Mouse (Mus musculus): ENCODE measurements around the gene Hnrnpu. TPM values are rescaled to one million over a fixed set of nuclear protein-coding genes. Genes with fewer than 3 reads are reported as not detected.

Gene Hnrnpu
- polyA plus RNA-seq, 1 experiment from 2014 or later, result 455 TPM

- DNase-seq (ENCODE audit: low spot score), result peak; percentile 97
- Histone ChIP-seq H3K36me3 (replicated peaks) (peaks cover 51% of the 10 kb centered on the region), H3K4me1 (peaks cover 32% of the 10 kb centered on the region), H3K27ac (replicated peaks) (peak overlapping the region; percentile 100), H3K27me3 (replicated peaks; ENCODE audit: low read depth, poor library complexity, severe bottlenecking) (no peaks in the 10 kb centered on the region), H3K4me3 (peak overlapping the region; percentile 88), H3K9me3 (no peaks in the 10 kb centered on the region)
- WGBS, result under 1% methylated on average over 52 of the region's 53 CpGs
Measured at GRCm38 (mm10) chr1:178336289-178336775, 1.3 kb downstream of the Hnrnpu start.

- H3K27me3 ChIP-seq (replicated peaks; ENCODE audit: low read depth, poor library complexity, severe bottlenecking), result no peaks in the 10 kb centered on the region
- peaks cover 55% of the 10 kb centered on the region for H3K36me3 ChIP-seq (replicated peaks)
- H3K4me3 ChIP-seq, result peak overlapping the region; percentile 88
- H3K27ac ChIP-seq (replicated peaks), result peak overlapping the region; percentile 100
- DNase-seq (ENCODE audit: low spot score), result peak; percentile 14
- WGBS, result under 1% methylated on average over 16 of the region's 16 CpGs
- H3K4me1 ChIP-seq, result peaks cover 32% of the 10 kb centered on the region
- no peaks in the 10 kb centered on the region for H3K9me3 ChIP-seq
Measured at GRCm38 (mm10) chr1:178335860-178336261, 1.7 kb downstream of the Hnrnpu start.

- Histone ChIP-seq H3K4me3 (no peak overlapping the region), H3K9me3 (no peaks in the 10 kb centered on the region), H3K27ac (replicated peaks) (no peak overlapping the region), H3K36me3 (replicated peaks) (peaks cover 100% of the 10 kb centered on the region), H3K27me3 (replicated peaks; ENCODE audit: low read depth, poor library complexity, severe bottlenecking) (no peaks in the 10 kb centered on the region), H3K4me1 (peaks cover 24% of the 10 kb centered on the region)
- DNase-seq (ENCODE audit: low spot score), result no peak
- 85% methylated on average over 6 of the region's 6 CpGs for WGBS
Measured at GRCm38 (mm10) chr1:178329946-178330345, 7.7 kb downstream of the Hnrnpu start.

- Histone ChIP-seq H3K4me1 (peaks cover 15% of the 10 kb centered on the region), H3K27me3 (replicated peaks; ENCODE audit: low read depth, poor library complexity, severe bottlenecking) (no peaks in the 10 kb centered on the region), H3K36me3 (replicated peaks) (peaks cover 100% of the 10 kb centered on the region), H3K4me3 (no peak overlapping the region), H3K9me3 (no peaks in the 10 kb centered on the region), H3K27ac (replicated peaks) (no peak overlapping the region)
- no peak for DNase-seq (ENCODE audit: low spot score)
- WGBS, result 90% methylated on average over 5 of the region's 5 CpGs
Measured at GRCm38 (mm10) chr1:178329017-178329416, 8.6 kb downstream of the Hnrnpu start.

GRCm38 (mm10) chr1:178326950-178327349 is 10.6 kb downstream of the Hnrnpu start:
- H3K4me3 ChIP-seq, result no peak overlapping the region
- H3K36me3 ChIP-seq (replicated peaks), result peaks cover 100% of the 10 kb centered on the region
- no peak overlapping the region for H3K27ac ChIP-seq (replicated peaks)
- 94% methylated on average over 1 of the region's 1 CpGs for WGBS
- no peaks in the 10 kb centered on the region for H3K9me3 ChIP-seq
- no peak for DNase-seq (ENCODE audit: low spot score)
- H3K27me3 ChIP-seq (replicated peaks; ENCODE audit: low read depth, poor library complexity, severe bottlenecking), result no peaks in the 10 kb centered on the region
- 0 out of 2 replicates have a peak, but pooled peaks cover 7% of the 10 kb centered on the region for H3K4me1 ChIP-seq

- Histone ChIP-seq H3K27me3 (replicated peaks; ENCODE audit: low read depth, poor library complexity, severe bottlenecking) (no peaks in the 10 kb centered on the region), H3K4me3 (no peak overlapping the region), H3K4me1 (peaks cover 10% of the 10 kb centered on the region; the same call in 1 of the 2 replicates), H3K36me3 (replicated peaks) (peaks cover 100% of the 10 kb centered on the region), H3K27ac (replicated peaks) (no peak overlapping the region), H3K9me3 (no peaks in the 10 kb centered on the region)
- WGBS, result 91% methylated on average over 1 of the region's 1 CpGs
- no peak for DNase-seq (ENCODE audit: low spot score)
Measured at GRCm38 (mm10) chr1:178326357-178326756, 11.2 kb downstream of the Hnrnpu start.

- Histone ChIP-seq H3K4me1 (peaks cover 25% of the 10 kb centered on the region), H3K36me3 (replicated peaks) (peaks cover 95% of the 10 kb centered on the region), H3K9me3 (no peaks in the 10 kb centered on the region), H3K27ac (replicated peaks) (no peak overlapping the region), H3K4me3 (no peak overlapping the region), H3K27me3 (replicated peaks; ENCODE audit: low read depth, poor library complexity, severe bottlenecking) (no peaks in the 10 kb centered on the region)
- WGBS, result 90% methylated on average over 1 of the region's 1 CpGs
- DNase-seq (ENCODE audit: low spot score), result no peak
Measured at GRCm38 (mm10) chr1:178324568-178324967, 13.0 kb downstream of the Hnrnpu start.

GRCm38 (mm10) chr1:178323235-178323634 is 14.4 kb downstream of the Hnrnpu start:
- DNase-seq (ENCODE audit: low spot score), result no peak
- H3K36me3 ChIP-seq (replicated peaks), result peaks cover 82% of the 10 kb centered on the region
- no peak overlapping the region for H3K4me3 ChIP-seq
- H3K9me3 ChIP-seq, result no peaks in the 10 kb centered on the region
- no peak overlapping the region for H3K27ac ChIP-seq (replicated peaks)
- 88% methylated on average over 1 of the region's 1 CpGs for WGBS
- no peaks in the 10 kb centered on the region for H3K27me3 ChIP-seq (replicated peaks; ENCODE audit: low read depth, poor library complexity, severe bottlenecking)
- peaks cover 26% of the 10 kb centered on the region for H3K4me1 ChIP-seq

GRCm38 (mm10) chr1:178321730-178322357 is 15.8 kb downstream of the Hnrnpu start:
- 80% methylated on average over 4 of the region's 4 CpGs for WGBS
- H3K27me3 ChIP-seq (replicated peaks; ENCODE audit: low read depth, poor library complexity, severe bottlenecking), result no peaks in the 10 kb centered on the region
- no peak overlapping the region for H3K27ac ChIP-seq (replicated peaks)
- H3K36me3 ChIP-seq (replicated peaks), result peaks cover 68% of the 10 kb centered on the region
- peaks cover 32% of the 10 kb centered on the region for H3K4me1 ChIP-seq
- no peak for DNase-seq (ENCODE audit: low spot score)
- no peak overlapping the region for H3K4me3 ChIP-seq
- no peaks in the 10 kb centered on the region for H3K9me3 ChIP-seq

GRCm38 (mm10) chr1:178320723-178321590 is 16.6 kb downstream of the Hnrnpu start:
- peak; percentile 22 for DNase-seq (ENCODE audit: low spot score)
- H3K36me3 ChIP-seq (replicated peaks), result peaks cover 59% of the 10 kb centered on the region

GRCm38 (mm10) chr1:178320038-178320722 is 17.4 kb downstream of the Hnrnpu start:
- Histone ChIP-seq H3K4me1 (peaks cover 34% of the 10 kb centered on the region), H3K27me3 (replicated peaks; ENCODE audit: low read depth, poor library complexity, severe bottlenecking) (no peaks in the 10 kb centered on the region), H3K27ac (replicated peaks) (peak overlapping the region; percentile 99), H3K36me3 (replicated peaks) (peaks cover 52% of the 10 kb centered on the region), H3K4me3 (peak overlapping the region; percentile 71), H3K9me3 (no peaks in the 10 kb centered on the region)
- WGBS, result 31% methylated on average over 8 of the region's 8 CpGs
- DNase-seq (ENCODE audit: low spot score), result peak; percentile 22

More at GRCm38 (mm10) chr1:178320723-178321590, 16.6 kb downstream of the Hnrnpu start:
- 50% methylated on average over 5 of the region's 5 CpGs for WGBS
- no peaks in the 10 kb centered on the region for H3K9me3 ChIP-seq
- peak overlapping the region; percentile 71 for H3K4me3 ChIP-seq
- H3K4me1 ChIP-seq, result peaks cover 34% of the 10 kb centered on the region
- H3K27me3 ChIP-seq (replicated peaks; ENCODE audit: low read depth, poor library complexity, severe bottlenecking), result no peaks in the 10 kb centered on the region
- H3K27ac ChIP-seq (replicated peaks), result peak overlapping the region; percentile 99

GRCm38 (mm10) chr1:178319295-178320037 is 18.1 kb downstream of the Hnrnpu start:
- no peak for DNase-seq (ENCODE audit: low spot score)
- WGBS, result 2% methylated on average over 12 of the region's 12 CpGs
- no peaks in the 10 kb centered on the region for H3K9me3 ChIP-seq

More at GRCm38 (mm10) chr1:178319295-178320037, 18.1 kb downstream of the Hnrnpu start:
- Histone ChIP-seq H3K4me3 (peak overlapping the region; percentile 71), H3K4me1 (peaks cover 34% of the 10 kb centered on the region), H3K36me3 (replicated peaks) (peaks cover 44% of the 10 kb centered on the region), H3K27ac (replicated peaks) (peak overlapping the region; percentile 99), H3K27me3 (replicated peaks; ENCODE audit: low read depth, poor library complexity, severe bottlenecking) (no peaks in the 10 kb centered on the region)
